Mouse (Mus musculus) cerebellum, adult 2 months (tissue): Measurements from ENCODE around the gene Zc3h18.

ENCODE experiments used
- CTCF ChIP-seq: fragments of 200-500 bp; IDR thresholded peaks from 2 replicates; pipeline ENCODE4 v1.5.1; 2011; ENCODE audit warnings: low read depth, mild to moderate bottlenecking, control low read depth, low read length, moderate library complexity, borderline replicate concordance; ENCODE audit not compliant: insufficient read depth
- POLR2A ChIP-seq: fragments of 200-500 bp; IDR thresholded peaks from 2 replicates; pipeline ENCODE4 v1.6.1; 2011; ENCODE audit warnings: low read length, control low read depth, borderline replicate concordance; ENCODE audit not compliant: insufficient read depth

DNA sequence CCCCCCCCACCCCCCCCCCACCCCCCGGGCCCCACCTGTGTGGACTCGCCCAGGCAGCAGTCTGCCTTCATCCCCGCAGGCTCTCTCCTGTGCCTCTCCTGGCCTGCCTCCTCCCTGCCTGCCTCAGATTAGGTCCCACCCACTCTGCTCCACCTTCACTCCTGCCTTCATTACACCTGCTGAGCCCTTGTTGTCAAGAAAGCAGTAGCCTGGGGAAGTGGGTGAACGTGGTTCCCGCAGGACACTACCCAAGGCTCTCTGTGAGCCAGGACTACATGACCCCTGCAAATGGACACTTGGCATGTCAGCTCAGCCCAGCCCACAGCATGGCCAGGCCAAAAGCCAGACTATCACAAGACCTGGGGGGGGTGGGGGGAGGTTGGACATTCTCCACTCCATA lies 32.2 kb upstream of the Zc3h18 start:
- no peak for TF ChIP-seq CTCF
- TF ChIP-seq POLR2A = no peak
